Mouse (Mus musculus): ENCODE data around the gene Gm28557.

- TF ChIP-seq POLR2A (IDR thresholded peaks at IDR 0.05; ENCODE audit: borderline replicate concordance, extremely low read depth, insufficient read depth, insufficient read length, poor library complexity, severe bottlenecking) (no peak), CTCF (IDR thresholded peaks at IDR 0.05; ENCODE audit: borderline replicate concordance, extremely low read depth, insufficient read depth, insufficient read length) (no peak)
Observed at GRCm38 (mm10) chr13:67090154-67090553, 18.2 kb downstream of the Gm28557 start.
